Mouse (Mus musculus) cerebellum, postnatal 14 days (tissue): ENCODE measurements around the gene Mme.
A peak's percentile ranks its signal among the peaks of the same experiment; 100 is the strongest.

Experiments
- DNase-seq, 2 experiments: peaks; one replicate each; pipeline ENCODE4 v3.0.0; 2021; ENCODE audit warnings: mixed read lengths in 2 of 2

The Mme gene

DNA sequence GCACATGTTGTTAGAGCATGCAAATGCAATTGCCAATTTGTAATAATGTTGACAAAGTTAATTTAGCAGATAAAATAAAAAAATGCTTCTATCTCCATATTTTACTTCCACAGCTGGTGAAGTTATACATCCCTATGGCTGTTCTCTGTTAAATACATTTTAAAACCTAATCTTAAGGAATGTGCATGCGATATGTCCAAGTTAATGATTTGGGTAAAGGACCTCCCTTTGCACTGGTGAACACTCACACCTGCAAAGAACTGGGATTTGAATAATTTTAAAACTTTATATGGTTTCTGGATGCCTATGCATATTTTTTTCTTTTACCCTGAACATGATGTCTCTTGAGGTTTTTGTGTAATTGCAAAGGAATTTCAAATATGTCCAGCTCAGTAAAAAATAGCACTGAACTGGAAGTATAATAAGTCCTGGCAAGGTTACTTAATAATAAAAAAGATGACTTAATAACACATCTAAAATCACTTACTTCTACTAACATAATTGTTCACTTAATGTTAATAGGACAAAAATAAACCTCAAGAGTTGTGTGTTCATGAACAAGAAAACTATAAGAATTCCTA, 110.4 kb downstream of the Mme start:
- no peak for DNase-seq

DNA sequence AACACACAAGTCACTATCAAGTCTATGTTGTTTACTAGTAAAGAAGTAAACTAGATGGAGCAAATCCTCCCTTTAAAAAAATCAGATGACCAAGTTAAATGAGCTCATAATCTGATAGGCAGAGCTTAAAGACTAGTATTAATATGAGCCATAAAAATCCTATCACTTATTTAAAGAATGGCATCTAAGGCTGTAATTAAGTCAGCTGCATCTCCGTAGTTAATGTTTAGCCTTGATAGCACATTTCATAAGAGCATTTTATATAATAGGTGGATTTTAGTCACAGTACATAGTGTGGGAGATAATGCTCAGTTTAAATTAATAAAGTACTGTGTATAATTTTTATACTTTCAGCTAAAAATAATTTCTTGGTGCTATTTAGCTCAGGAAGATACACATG, 118.2 kb downstream of the Mme start:
- DNase-seq: no peak

DNA sequence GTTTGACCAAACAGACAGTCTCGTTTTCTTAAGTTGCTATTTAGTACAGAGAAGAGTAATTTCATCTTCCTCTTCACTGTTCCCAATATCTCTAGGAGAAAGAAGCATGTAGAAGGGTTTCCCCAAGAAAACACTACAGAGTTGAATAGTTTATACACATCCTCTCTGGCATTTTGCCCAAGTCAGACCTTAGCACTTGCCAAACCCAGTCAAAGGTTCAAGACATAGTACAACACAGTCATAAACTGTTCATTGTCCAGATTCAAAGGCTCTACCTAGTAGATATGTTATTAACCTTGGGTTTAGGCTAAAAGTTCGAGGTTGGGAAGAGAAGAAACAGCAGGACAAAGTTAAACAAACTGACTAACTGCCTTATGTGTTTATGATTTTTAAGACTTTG, 143.7 kb downstream of the Mme start:
- DNase-seq: peak in 1 of 2 experiments; percentile 2

DNA sequence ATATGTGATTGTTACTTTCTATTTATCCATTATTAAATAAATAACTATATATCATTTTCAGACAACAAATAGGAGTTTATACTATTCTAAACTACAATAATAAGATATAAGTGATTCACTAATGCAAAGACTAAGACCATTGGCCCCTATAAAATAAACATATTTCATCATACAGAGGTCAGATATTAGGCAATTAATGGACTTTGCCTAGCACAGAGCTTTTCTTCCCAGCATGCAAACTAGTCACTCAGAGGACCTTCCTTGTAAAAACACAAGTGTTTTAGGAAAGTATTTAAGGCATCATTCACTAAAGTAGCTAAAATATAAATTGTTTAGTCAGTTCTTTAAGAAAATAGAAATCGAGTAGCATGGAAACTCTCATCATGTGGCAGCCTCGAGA, 149.4 kb downstream of the Mme start:
- DNase-seq: no peak

DNA sequence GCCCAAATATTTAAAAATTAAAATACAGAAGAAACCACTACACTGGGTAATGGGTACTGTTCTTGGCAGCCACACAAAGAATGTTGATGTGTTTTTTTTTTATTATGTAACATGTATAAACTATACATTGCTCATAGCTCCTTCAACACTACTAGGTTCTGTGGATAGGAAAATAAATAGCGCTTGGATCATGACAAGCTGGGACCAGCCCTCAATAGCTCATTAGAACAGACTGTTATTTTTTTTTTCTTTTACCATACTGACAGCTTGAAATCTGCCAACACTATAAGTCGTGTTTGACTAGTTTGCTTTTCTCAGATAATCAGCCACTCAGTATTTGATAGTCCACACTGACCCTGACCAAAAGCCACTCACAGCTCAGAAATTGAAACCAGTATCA, 150.0 kb downstream of the Mme start:
- DNase-seq: no peak

DNA sequence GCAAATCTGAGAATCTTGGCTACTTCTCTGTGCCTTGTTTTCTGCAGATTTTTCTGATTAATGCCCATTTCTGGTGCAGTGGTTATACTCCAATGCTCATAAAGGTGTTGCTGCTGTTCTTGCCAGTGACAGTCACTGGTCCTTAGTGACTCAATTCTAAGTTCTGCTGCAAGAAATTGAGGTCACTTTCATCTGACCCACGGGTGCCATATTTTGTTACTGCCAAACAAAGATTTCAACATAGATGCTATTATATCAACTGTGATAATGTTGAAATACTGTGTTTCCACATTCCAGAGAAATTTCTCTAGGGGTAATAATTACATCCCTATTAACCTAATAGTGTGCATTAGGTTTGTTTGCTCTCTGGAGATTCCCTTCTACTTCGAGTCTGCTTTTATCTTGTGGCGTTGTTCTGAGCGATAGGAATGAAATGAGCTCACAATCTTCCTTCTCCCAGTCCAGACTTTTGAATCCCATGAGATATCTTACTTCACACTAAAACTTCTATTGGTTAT, 153.1 kb downstream of the Mme start:
- no peak for DNase-seq

DNA sequence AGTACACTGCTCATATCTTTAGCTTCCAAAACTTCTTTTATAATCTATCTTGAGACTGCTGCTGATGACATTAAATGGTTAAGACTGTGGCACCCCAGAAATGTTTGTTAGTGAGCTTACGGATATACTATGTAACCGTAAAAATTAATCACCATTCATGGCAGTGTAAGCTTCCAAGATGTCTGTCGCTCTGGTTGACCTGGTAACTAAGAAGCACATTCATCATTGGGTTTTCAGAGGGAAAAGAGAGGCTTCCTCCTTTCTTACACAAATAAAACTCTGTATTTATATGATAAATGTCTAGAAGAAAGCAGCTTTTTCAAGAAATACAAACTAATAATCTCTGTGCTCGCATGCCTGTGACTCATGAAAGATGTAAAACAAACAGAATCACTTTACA, 156.8 kb downstream of the Mme start:
- DNase-seq: no peak

DNA sequence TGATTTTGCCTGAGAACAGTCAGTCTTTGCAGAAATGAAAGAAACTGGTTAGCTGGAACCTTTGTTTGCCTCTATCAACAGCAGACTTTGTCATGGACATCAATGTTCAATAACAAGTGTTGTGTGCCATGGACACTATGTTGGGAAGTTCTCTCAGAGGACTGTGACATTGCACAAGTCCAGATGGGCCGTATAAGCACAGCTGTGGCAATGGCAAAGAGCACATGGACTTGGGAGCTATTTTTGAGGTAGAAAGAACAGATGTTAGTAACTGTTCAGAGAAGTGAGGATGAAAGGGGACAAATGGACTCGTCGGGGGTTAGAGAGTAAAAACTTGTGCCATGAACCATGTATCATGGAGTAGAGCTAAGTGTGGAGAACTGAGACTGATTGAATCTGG, 165.1 kb downstream of the Mme start:
- DNase-seq: no peak

DNA sequence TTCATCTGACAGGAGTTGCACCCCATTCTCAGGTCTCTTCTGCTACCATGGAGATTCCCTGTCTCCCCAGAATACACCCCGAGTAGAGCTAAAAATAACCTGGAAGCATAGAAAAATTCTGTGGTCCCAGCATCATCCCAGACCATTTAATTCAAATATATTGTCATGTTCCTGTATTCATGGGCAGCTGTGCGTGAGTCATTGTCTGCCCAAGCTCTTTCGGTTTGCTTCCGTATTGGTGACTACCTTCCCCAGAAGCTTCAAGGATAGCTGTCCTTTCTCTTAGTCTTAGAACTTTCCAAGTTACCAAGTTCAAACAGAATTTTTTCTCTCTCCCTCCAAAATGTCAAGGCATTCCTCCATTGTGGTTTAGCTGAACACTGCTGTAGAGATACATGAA, 169.7 kb downstream of the Mme start:
- no peak for DNase-seq

DNA sequence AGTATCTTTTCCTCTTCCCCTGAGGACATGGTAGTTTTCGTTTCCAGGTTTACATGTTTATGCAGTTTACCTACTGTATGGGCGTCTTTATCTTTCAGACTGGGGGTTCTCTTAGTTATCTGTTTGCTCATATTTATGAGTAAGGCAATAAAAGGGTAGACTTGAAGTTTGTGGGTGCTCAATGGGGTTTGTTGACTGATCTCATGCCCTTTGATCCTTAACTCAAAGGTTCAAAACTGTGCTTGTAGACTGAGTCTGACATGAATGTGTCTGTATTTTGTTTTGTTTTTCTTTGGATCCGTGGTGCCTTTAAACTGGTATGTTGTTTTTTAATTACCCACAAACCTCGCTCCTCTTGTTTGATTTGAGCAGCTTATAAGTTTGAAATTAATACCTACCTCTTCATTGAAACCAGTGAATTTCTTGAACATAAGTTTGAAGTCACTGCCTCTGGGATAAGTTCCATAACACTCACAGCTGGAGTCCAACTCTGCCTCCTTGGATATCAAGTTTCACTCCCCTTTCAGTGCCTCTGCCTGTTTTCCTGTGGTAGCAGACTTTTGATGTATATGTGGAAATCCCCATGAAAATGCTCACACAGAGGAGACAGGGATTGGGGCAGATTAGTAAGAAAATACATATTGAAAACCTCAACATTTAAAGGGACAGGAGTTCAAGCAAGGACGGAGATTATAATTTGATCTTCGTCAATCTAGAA, 171.0 kb downstream of the Mme start:
- no peak for DNase-seq

DNA sequence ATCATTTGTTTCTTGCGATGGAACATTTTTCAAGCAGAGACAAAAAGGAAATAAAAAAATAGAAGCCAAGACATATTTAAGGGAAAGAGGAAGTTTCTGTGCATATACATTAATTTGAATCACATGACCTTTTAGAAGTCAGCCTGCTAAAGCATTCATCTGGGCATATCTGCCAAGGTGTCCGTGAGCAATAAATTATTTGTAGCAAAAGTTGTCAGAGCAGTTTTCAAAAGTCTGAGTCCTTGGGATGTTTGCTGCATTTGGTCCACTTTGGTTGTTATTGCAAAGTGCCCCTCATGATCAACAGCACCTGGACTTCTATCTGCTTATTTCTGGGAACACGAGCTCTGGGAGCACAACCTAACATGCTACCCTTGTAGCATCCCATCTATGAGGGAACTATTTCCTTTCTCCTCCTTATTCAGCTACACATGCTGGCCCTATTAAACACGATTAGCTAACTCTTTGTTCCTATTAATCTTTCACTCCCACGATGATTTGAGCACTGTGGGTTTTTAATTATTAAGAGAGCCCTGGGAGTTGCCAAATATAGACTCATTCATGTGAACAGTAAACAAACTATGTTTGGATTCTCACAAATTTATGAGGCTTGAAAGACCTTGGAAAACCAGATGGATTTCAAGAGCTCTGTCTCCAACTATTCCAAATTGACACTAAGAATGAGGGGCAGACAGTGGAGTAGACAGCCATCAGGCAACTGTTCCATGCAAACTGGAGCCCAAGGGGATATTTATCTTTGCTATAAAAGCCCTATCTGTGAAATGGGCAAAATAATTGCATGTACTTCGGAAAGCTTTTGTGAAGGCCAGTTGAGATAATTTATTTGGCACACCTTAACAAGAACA, 171.9 kb downstream of the Mme start:
- DNase-seq: no peak

DNA sequence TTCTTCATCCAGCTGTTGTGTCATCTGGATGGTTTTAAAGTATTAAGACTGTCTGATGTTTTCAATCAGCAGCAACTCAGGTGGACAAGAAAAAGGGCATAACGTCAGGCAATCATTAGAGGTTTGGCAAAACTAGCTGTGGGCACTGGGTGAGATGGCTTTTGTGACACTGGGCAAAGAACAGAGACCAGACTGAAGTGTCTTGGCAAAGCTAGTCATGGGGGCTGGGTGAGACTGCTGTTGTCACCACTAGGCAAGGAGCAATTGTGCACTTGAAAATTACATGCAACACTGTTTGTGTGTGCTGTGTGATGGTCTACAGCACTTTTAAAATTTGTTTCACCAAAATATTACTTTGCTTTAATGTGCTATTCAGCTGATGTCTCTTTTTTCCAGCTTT, 175.9 kb downstream of the Mme start:
- DNase-seq: peak in 1 of 2 experiments; percentile 8

DNA sequence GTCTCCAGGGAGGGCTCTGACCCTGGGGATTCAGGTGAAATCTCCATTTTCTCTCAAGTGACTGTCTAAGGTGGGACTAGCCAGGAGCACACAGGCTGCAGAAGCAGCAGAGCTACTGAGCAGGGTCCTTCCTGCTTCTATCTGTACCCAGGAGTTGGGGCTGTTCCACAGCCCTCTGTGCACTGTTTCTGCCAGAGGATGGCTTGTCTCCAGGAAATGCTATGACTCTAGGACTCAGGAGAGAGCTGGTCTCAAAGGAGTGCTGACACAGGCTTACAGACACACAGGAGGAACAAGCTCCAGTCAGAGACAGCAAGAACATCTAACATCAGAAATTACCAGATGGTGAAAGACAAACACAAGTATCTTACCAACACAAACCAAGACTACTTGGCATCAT, 176.4 kb downstream of the Mme start:
- DNase-seq: peak in 1 of 2 experiments; percentile 3

DNA sequence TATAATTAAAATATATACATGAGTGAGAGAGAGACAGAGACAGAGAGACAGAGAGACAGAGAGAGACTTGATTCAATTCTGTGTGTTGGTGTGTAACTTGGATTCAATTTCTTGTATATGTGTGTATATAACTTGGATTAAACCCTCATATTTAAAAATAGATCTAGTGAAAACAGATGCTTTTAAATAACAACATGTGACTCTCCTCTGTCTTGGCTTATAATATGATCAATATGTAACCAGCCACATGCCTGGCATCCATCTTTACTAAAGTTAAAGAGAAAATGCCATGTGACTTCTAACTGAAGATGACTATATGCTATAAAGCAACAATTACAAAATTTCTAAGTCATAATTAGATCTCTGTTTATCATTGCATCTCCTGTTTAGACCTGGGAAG, 182.2 kb downstream of the Mme start:
- DNase-seq: no peak
